Mouse (Mus musculus): ENCODE measurements around the gene Sec14l4.

Sec14l4 gene

DNA sequence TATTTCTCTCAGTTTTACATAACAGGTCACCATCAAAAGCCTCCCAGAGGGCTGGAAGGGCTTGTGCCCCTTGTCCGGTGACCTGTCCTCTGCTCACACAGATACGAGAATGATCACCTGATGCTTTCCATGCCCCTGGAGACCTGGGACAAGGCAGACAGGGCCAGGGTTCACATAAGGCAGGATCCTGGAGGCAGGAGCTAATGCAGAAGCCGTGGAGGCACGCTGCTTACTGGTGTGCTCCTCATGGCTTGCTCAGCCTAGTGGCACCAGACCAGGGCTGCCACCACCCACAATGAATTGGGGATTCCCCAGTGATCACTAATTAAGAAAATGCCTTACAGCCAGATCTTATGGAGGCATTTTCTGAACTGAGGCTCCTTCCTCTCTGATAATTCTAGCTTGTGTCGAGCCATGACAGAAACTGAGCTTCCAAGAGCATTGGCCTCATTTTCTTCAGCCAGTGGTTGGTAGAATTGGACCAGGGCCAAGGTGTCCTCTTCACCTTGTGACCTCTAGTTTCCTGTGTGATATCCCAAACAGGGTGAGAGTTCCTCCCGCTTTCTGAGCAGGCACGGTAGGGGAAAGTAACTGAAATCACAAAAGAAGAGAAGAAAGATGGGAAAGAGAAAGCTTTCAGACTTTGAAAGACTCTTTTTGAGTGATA is 47.1 kb downstream of the Sec14l4 start:
- DNase-seq (ENCODE audit: low spot score) = no peak

DNA sequence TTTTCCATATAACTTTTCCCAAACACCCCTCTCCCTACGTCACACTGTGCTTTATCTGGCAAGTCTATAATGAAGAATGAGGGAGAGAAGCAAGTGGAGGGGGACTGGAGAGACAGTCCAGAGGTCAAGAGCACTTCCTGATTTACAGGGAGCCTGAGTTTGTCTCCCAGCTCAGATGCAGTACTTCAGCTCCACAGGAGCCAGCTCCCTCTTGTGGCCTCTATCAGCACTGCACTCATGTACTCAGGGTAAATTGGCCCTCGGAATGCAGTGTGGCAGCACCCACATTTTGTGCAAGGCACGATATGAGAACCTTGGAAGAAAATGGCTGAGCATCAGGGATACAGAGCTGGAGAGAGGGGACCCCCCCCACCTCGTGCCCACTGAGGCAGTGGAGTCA is 49.0 kb downstream of the Sec14l4 start:
- peak; percentile 65 for DNase-seq (ENCODE audit: low spot score)

DNA sequence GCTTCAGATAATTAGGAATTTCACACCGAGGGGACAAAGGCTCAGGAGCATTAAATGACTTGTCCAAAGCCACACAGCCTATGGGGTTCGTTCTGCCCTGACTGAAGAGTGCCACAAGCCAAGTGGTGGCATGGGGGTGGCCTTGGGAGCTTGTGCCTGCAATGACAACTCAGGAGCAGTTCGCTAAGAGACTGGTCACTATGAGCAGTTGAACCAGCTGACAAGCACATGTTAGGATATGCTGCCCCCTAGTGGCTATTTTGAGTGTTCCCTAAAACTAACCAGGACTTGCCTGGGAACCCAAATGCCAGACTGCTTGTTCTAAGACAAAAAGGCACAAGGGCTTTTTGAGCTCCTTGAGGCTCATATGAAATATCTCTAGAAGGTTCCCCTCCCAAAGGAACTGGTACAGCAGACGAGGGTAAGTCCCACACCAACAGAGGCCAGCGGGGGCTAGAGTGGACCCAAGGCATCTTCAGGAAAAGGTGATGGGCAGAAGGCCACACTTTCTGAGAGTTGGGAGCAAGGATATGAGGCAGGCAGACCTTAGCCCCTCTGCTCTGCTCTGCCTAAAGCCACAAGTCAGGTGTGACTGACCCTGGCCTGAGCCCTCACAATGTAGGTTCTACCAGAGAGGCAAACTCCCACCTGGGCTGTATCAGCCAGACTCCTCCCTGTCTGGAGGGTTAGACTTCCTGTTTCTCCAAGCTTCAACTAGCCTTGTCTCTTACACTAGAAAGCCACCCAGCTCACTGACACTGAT is 52.2 kb downstream of the Sec14l4 start:
- peak; percentile 53 for DNase-seq (ENCODE audit: low spot score)

DNA sequence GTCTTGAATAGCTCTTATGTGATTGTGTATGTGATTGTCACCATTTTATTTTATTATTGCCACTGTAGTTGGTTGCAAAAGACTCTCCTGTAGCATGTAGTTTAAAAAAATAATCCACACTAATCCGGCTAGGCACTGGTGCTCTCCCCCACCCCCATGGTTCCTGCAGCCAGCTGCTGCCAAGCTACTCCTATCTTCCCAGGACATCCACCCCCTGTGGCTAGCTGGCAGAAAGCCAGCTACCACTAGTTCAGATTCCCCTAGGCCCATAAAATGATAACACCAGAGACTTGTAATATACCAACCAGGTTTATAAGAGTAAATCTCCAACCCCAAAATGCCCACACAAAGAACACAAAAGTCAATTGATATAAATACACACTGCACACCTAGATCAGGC is 55.0 kb downstream of the Sec14l4 start:
- no peak for DNase-seq (ENCODE audit: low spot score)

DNA sequence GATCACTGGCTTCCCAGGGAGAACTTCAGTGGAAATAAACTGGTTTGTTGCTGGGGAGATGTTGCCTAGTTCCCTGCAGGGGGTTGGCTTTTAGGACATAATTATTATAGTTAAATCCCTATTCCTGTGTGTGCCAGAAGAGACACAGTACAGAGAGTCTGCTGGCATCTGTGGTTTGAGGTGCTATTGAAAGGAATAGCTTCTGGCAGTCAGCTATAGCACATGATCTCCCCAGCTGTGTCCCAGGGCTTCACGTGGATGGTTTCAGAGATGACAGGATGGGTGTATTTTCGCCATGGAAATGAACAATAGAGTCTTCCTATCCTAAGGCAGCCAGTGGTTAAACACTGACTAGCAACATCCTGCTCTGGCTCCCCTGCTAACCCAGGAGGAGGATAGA is 56.0 kb downstream of the Sec14l4 start:
- no peak for DNase-seq (ENCODE audit: low spot score)

DNA sequence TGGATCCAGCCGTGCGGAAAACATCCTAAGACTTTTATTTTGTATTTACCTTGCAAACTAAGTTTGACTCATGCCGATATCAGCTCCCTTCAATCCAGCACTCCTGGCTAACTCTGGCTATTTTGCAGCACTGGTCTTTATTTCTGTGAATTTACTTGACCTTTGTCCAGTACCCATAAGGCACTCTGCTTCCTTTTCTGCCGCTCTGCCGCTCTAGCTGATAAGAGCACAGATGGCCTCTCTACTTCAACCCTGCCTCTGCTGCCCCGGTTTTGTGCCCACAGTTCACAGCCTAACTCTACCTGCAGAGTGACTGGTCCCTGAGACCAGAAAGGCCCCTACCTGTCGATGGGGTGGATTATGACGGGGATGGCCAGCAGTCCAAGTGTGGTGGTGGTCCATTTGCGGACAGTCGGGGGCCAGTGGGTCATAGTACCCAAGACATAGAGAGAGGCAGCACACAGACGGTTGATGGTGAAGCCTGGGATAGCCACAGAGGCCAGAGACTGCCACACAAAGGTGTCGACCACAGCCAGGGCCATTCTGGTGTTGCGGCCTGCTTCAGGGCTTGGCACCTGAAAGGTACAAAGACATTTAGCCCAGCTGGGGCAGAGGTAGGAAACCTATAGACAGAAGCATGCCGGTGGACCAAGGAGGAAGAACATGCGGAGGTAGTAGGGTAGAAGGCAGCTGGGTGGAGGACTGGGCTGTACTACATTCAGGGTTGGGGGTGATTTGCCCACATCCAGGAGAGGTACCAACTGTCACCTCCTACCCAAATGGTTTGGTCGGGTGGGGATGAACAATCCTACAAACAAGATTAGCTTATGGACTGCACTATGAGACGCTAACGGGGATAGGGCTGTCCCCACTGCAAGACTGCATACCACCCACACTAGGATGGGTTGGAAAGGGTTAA is 62.5 kb downstream of the Sec14l4 start:
- DNase-seq (ENCODE audit: low spot score) = no peak

GRCm38 (mm10) chr11:4094378-4095170 is 63.3 kb downstream of the Sec14l4 start:
- peak; percentile 69 for DNase-seq (ENCODE audit: low spot score)

DNA sequence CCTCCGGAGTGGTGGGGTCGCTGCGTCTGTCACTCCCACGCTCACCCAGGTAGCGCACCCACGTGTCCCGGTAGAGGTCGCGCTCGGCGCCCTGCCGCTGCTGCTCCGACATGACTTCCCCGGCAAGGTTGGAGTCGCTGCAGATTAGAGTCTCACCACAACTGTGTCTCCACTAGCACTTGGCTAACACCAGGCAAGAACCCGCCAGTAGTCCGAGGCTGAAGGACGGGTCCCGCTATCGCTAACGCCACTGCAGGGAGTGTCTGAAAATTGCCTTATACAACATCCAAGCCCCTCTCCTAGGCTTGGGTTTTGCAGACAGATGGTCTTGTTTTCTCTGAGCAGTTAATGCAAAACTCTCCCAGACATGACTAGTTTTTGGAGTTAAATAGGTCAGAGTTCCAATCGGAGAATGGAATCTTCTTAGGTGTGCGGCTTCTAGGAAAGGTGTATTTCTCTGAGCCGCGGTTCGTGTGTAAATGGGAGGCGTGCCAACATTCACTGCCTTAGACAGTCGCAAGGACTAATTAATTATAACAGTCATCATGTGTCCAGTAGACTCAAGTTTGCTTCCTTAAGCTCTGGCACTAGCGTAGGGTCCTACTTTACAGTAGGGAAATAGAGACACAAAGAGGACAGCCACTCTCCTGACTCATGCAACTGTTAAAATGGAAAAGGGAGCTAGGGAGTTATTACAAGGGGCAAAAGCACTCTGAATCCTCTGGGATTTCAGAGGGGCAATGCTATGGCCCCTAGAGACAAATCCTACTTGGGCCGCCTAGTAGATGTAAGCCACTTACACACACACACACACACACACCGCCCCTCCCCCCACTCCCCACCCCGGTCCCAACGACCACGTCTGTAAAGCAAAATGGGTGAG is 64.2 kb downstream of the Sec14l4 start, which contains the start of gene Mtfp1:
Gene Mtfp1, minus strand, starts transcription at position 275 of the 883 bp plus-strand sequence.
- peak; percentile 41 for DNase-seq (ENCODE audit: low spot score)

- peak; percentile 99 for DNase-seq (ENCODE audit: low spot score)
Observed at GRCm38 (mm10) chr11:4096054-4096984, 65.1 kb downstream of the Sec14l4 start.

DNA sequence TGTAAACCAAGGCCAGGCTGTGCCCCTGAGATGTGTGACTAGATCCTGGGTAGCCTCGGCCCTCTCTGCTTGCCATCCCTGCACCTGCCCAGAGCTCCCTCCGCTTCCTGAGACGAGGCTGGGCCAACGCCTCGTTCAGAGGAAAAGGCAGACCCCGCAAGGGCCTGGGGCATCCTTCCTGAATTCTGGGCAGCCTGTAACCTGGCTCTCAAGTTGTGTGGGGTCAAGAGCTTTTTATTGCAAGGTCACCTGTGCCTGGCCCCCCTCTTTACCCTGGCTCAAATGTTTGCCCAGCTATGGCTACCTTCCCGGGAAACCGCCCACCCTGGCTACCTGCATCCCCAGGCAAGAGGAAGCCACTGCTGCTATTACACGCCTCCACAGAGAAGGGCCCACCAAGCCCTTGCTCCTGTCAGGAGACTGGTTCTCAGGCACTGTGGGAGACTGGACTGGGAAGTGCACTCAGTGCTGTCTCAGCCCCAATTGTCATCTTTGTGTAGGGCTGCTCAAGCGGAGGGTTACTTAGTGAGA is 65.9 kb downstream of the Sec14l4 start:
- peak; percentile 11 for DNase-seq (ENCODE audit: low spot score)

Measured in urinary bladder, postnatal 14 days (tissue).